Mouse (Mus musculus): ENCODE results near the gene St7l.

The St7l gene

GRCm38 (mm10) chr3:104962141-104962611, 98.4 kb downstream of the St7l start:
- no peak for DNase-seq (ENCODE audit: extremely low read depth, insufficient read length, low spot score)

- no peak for DNase-seq (ENCODE audit: extremely low read depth, insufficient read length, low spot score)
These were observed 99.1 kb downstream of the St7l start for GRCm38 (mm10) chr3:104962866-104963265.

GRCm38 (mm10) chr3:104963331-104964276, 99.8 kb downstream of the St7l start:
- DNase-seq (ENCODE audit: extremely low read depth, insufficient read length, low spot score): no peak

GRCm38 (mm10) chr3:104965070-104965855, 101.5 kb downstream of the St7l start:
- DNase-seq (ENCODE audit: extremely low read depth, insufficient read length, low spot score): no peak

- DNase-seq (ENCODE audit: extremely low read depth, insufficient read length, low spot score): no peak
These were observed 102.3 kb downstream of the St7l start for GRCm38 (mm10) chr3:104965991-104966554.

GRCm38 (mm10) chr3:104967548-104968300, 103.9 kb downstream of the St7l start:
- peak; percentile 91 for DNase-seq (ENCODE audit: extremely low read depth, insufficient read length, low spot score)

Measured in 3134 (cell line).